Mouse (Mus musculus): ENCODE measurements around the gene Ica1. TPM values are rescaled to one million over a fixed set of nuclear protein-coding genes. Genes with fewer than 3 reads are reported as not detected.

Ica1 gene
- polyA plus RNA-seq, 1 experiment from 2014 or later: 35.4 TPM

- no peak for ATAC-seq (ENCODE audit: insufficient read depth)
- no peak overlapping the region for H3K4me3 ChIP-seq (ENCODE audit: low read depth, low read length)
- 89% methylated on average over 4 of the region's 4 CpGs for WGBS
Measured at GRCm38 (mm10) chr6:8744273-8744785, 34.0 kb downstream of the Ica1 start.

GRCm38 (mm10) chr6:8742449-8742848 lies 35.8 kb downstream of the Ica1 start:
- DNase-seq (no peak), ATAC-seq (ENCODE audit: insufficient read depth) (no peak)
- H3K36me3 ChIP-seq (ENCODE audit: insufficient read depth): no peaks in the 10 kb centered on the region
- 32% methylated on average over 3 of the region's 3 CpGs for WGBS
- H3K9ac ChIP-seq: no peak overlapping the region
- TF ChIP-seq CTCF (IDR thresholded peaks at IDR 0.05; ENCODE audit: low read depth): no peak
- H3K27me3 ChIP-seq (ENCODE audit: insufficient read depth, low read length): no peaks in the 10 kb centered on the region
- H3K4me2 ChIP-seq: no peak overlapping the region
- H3K4me3 ChIP-seq (ENCODE audit: low read depth, low read length): no peak overlapping the region
- no peak overlapping the region for H3K27ac ChIP-seq (ENCODE audit: low read depth)
- H3K9me3 ChIP-seq (ENCODE audit: low read depth, low read length): no peaks in the 10 kb centered on the region
- no peaks in the 10 kb centered on the region for H3K4me1 ChIP-seq (ENCODE audit: insufficient read depth)

More at GRCm38 (mm10) chr6:8744273-8744785, 34.0 kb downstream of the Ica1 start:
- no peaks in the 10 kb centered on the region for H3K4me1 ChIP-seq (ENCODE audit: insufficient read depth)
- H3K4me2 ChIP-seq: no peak overlapping the region
- H3K36me3 ChIP-seq (ENCODE audit: insufficient read depth): no peaks in the 10 kb centered on the region
- DNase-seq: no peak
- no peaks in the 10 kb centered on the region for H3K27me3 ChIP-seq (ENCODE audit: insufficient read depth, low read length)
- H3K27ac ChIP-seq (ENCODE audit: low read depth): no peak overlapping the region
- no peak overlapping the region for H3K9ac ChIP-seq
- no peak for TF ChIP-seq CTCF (IDR thresholded peaks at IDR 0.05; ENCODE audit: low read depth)
- no peaks in the 10 kb centered on the region for H3K9me3 ChIP-seq (ENCODE audit: low read depth, low read length)

- H3K4me2 ChIP-seq: no peak overlapping the region
- no peak overlapping the region for H3K4me3 ChIP-seq (ENCODE audit: low read depth, low read length)
- H3K4me1 ChIP-seq (ENCODE audit: insufficient read depth): no peaks in the 10 kb centered on the region
- WGBS: 44% methylated on average over 1 of the region's 1 CpGs
- no peak overlapping the region for H3K27ac ChIP-seq (ENCODE audit: low read depth)
- no peaks in the 10 kb centered on the region for H3K27me3 ChIP-seq (ENCODE audit: insufficient read depth, low read length)
- no peak overlapping the region for H3K9ac ChIP-seq
- TF ChIP-seq CTCF (IDR thresholded peaks at IDR 0.05; ENCODE audit: low read depth): no peak
- ATAC-seq (ENCODE audit: insufficient read depth): no peak
- H3K9me3 ChIP-seq (ENCODE audit: low read depth, low read length): no peaks in the 10 kb centered on the region
- DNase-seq: no peak
- H3K36me3 ChIP-seq (ENCODE audit: insufficient read depth): no peaks in the 10 kb centered on the region
Measured at GRCm38 (mm10) chr6:8741659-8742058, 36.6 kb downstream of the Ica1 start.

GRCm38 (mm10) chr6:8740092-8740491 lies 38.2 kb downstream of the Ica1 start:
- no peaks in the 10 kb centered on the region for H3K4me1 ChIP-seq (ENCODE audit: insufficient read depth)
- TF ChIP-seq CTCF (IDR thresholded peaks at IDR 0.05; ENCODE audit: low read depth): no peak
- no peaks in the 10 kb centered on the region for H3K27me3 ChIP-seq (ENCODE audit: insufficient read depth, low read length)
- no peak for ATAC-seq (ENCODE audit: insufficient read depth)
- H3K36me3 ChIP-seq (ENCODE audit: insufficient read depth): no peaks in the 10 kb centered on the region
- H3K4me3 ChIP-seq (ENCODE audit: low read depth, low read length): no peak overlapping the region
- H3K4me2 ChIP-seq: no peak overlapping the region
- 54% methylated on average over 2 of the region's 2 CpGs for WGBS
- DNase-seq: no peak
- H3K27ac ChIP-seq (ENCODE audit: low read depth): no peak overlapping the region
- H3K9ac ChIP-seq: no peak overlapping the region
- no peaks in the 10 kb centered on the region for H3K9me3 ChIP-seq (ENCODE audit: low read depth, low read length)

- H3K4me1 ChIP-seq (ENCODE audit: insufficient read depth): no peaks in the 10 kb centered on the region
- H3K27me3 ChIP-seq (ENCODE audit: insufficient read depth, low read length): no peaks in the 10 kb centered on the region
- H3K9ac ChIP-seq: no peak overlapping the region
- no peak for ATAC-seq (ENCODE audit: insufficient read depth)
- no peaks in the 10 kb centered on the region for H3K9me3 ChIP-seq (ENCODE audit: low read depth, low read length)
- TF ChIP-seq CTCF (IDR thresholded peaks at IDR 0.05; ENCODE audit: low read depth): peak; percentile 61
- peak; percentile 56 for DNase-seq
- WGBS: 73% methylated on average over 4 of the region's 4 CpGs
- H3K27ac ChIP-seq (ENCODE audit: low read depth): no peak overlapping the region
- no peak overlapping the region for H3K4me2 ChIP-seq
- H3K4me3 ChIP-seq (ENCODE audit: low read depth, low read length): no peak overlapping the region
- H3K36me3 ChIP-seq (ENCODE audit: insufficient read depth): no peaks in the 10 kb centered on the region
Measured at GRCm38 (mm10) chr6:8738396-8738795, 39.9 kb downstream of the Ica1 start.

GRCm38 (mm10) chr6:8736493-8736820 lies 41.8 kb downstream of the Ica1 start:
- no peak for TF ChIP-seq CTCF (IDR thresholded peaks at IDR 0.05; ENCODE audit: low read depth)
- Histone ChIP-seq H3K36me3 (ENCODE audit: insufficient read depth) (no peaks in the 10 kb centered on the region), H3K4me1 (ENCODE audit: insufficient read depth) (no peaks in the 10 kb centered on the region), H3K27me3 (ENCODE audit: insufficient read depth, low read length) (no peaks in the 10 kb centered on the region), H3K4me3 (ENCODE audit: low read depth, low read length) (no peak overlapping the region), H3K9ac (no peak overlapping the region), H3K9me3 (ENCODE audit: low read depth, low read length) (no peaks in the 10 kb centered on the region), H3K4me2 (no peak overlapping the region), H3K27ac (ENCODE audit: low read depth) (no peak overlapping the region)
- DNase-seq (no peak), ATAC-seq (ENCODE audit: insufficient read depth) (0 out of 2 replicates have a peak, but pooled peaks have one; percentile 6)

GRCm38 (mm10) chr6:8735657-8736492 lies 42.4 kb downstream of the Ica1 start:
- H3K27ac ChIP-seq (ENCODE audit: low read depth): no peak overlapping the region
- DNase-seq: peak; percentile 91
- no peaks in the 10 kb centered on the region for H3K36me3 ChIP-seq (ENCODE audit: insufficient read depth)
- H3K9me3 ChIP-seq (ENCODE audit: low read depth, low read length): no peaks in the 10 kb centered on the region
- TF ChIP-seq CTCF (IDR thresholded peaks at IDR 0.05; ENCODE audit: low read depth): peak; percentile 84
- no peak overlapping the region for H3K9ac ChIP-seq
- H3K27me3 ChIP-seq (ENCODE audit: insufficient read depth, low read length): no peaks in the 10 kb centered on the region
- no peak overlapping the region for H3K4me3 ChIP-seq (ENCODE audit: low read depth, low read length)
- WGBS: 46% methylated on average over 8 of the region's 8 CpGs
- no peaks in the 10 kb centered on the region for H3K4me1 ChIP-seq (ENCODE audit: insufficient read depth)
- ATAC-seq (ENCODE audit: insufficient read depth): peak; percentile 74; the same call in 1 of the 2 replicates
- H3K4me2 ChIP-seq: no peak overlapping the region
